Mouse (Mus musculus) midbrain, embryonic 12.5 days (tissue): Measurements from ENCODE around the gene Zfp871. TPM values are rescaled to one million over a fixed set of nuclear protein-coding genes. Genes with fewer than 3 reads are reported as not detected.
A peak's percentile ranks its signal among the peaks of the same experiment; 100 is the strongest.
"Not testable (repeated sequence)": the region's sequence is repeated elsewhere in the genome, so short reads cannot be mapped to it uniquely, and the experiment has no call there.

ENCODE experiments used
- ATAC-seq: fragments of 200-750 bp; cut with Nextera tagmentation; 2 replicates; pipeline ENCODE4 v1.8.0; 2017; ENCODE audit warnings: low read depth, moderate TSS enrichment, moderate library complexity; ENCODE audit not compliant: low FRiP score
- H3K27ac ChIP-seq: fragments of 300-500 bp; sonication (generic); replicated peaks from 2 replicates; pipeline ENCODE4 v1.5.1; 2016; ENCODE audit warnings: mild to moderate bottlenecking
- H3K27me3 ChIP-seq: fragments of 300-500 bp; sonication (generic); 2 replicates; pipeline ENCODE4 v1.6.1; 2016; ENCODE audit warnings: mild to moderate bottlenecking
- H3K36me3 ChIP-seq: fragments of 300-500 bp; sonication (generic); 2 replicates; pipeline ENCODE4 v1.6.1; 2016
- H3K4me1 ChIP-seq: fragments of 300-500 bp; sonication (generic); 2 replicates; pipeline ENCODE4 v1.6.1; 2016
- H3K4me2 ChIP-seq: fragments of 300-500 bp; sonication (generic); replicated peaks from 2 replicates; pipeline ENCODE4 v1.6.1; 2016; ENCODE audit warnings: mild to moderate bottlenecking, moderate library complexity
- H3K4me3 ChIP-seq: fragments of 300-500 bp; sonication (generic); 2 replicates; pipeline ENCODE4 v1.5.1; 2016; ENCODE audit warnings: mild to moderate bottlenecking
- H3K9ac ChIP-seq: fragments of 300-500 bp; sonication (generic); replicated peaks from 2 replicates; pipeline ENCODE4 v1.6.1; 2016; ENCODE audit warnings: mild to moderate bottlenecking, moderate library complexity
- H3K9me3 ChIP-seq: fragments of 300-500 bp; sonication (generic); 2 replicates; pipeline ENCODE4 v1.6.1; 2016; ENCODE audit warnings: mild to moderate bottlenecking
- WGBS: fragments of 180-500 bp; shearing (Covaris S2); methylation state at CpG from one replicate; pipeline ENCODE4 v1.1.7; 2016; 5-methylcytosine and 5-hydroxymethylcytosine counted together
- polyA plus RNA-seq: library from polyadenylated mRNA; unstranded; fragments of >200 nt; fragmentation: Nextera tagmentation; extraction: Ambion mirVana; gene quantifications from 2 replicates; pipeline ENCODE4 v1.2.1, GENCODE M21; 2016

The Zfp871 gene
- polyA plus RNA-seq, 1 experiment from 2014 or later, result 55.5 TPM

DNA sequence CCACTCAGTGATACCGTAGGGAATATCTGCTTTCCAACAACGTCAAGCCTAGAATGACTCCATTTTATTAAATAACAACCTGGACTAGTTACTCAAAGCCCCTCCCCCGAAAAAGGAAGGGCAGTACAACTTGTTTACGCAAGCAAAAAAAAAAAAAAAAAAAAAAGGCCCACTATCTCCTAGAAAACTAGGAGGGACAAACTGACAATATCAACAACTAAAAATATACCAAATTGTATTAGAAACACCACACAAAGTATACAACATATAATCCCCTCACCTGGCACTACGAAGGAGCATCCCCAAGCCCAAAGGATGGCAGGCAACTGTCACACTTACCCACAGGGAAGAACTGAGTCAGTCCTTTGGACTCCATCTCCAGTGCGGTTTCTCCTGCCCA, 1.1 kb downstream of the Zfp871 start:
- no peaks in the 10 kb centered on the region for H3K27me3 ChIP-seq
- H3K4me3 ChIP-seq, result peak overlapping the region; percentile 95
- WGBS, result 81% methylated on average over 6 of the region's 6 CpGs
- H3K36me3 ChIP-seq, result peaks cover 31% of the 10 kb centered on the region
- H3K4me1 ChIP-seq, result peaks cover 24% of the 10 kb centered on the region
- no peaks in the 10 kb centered on the region for H3K9me3 ChIP-seq
- no peak for ATAC-seq
- H3K27ac ChIP-seq, result no peak overlapping the region
- peak overlapping the region; percentile 65 for H3K4me2 ChIP-seq
- H3K9ac ChIP-seq, result peak overlapping the region; percentile 98

DNA sequence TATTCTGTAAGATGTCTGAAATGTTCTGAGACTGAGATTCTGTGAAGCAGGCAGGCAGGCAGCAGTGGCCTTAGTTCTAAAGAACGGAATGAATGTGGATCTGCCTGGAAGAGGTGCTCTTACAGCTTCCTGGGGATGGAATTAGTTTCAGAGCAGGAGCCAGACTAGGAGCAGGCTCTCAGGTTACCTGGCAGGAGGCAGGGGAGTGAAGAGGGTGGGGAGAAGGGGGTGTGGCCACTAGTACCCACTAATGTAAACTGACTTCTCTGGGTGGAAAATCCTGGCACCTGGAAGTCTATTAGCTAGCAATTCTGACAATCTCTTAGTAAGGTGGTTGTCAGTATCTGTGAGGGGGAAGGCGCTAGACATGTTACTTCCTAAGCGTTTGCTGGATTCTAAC, 2.4 kb downstream of the Zfp871 start:
- no peaks in the 10 kb centered on the region for H3K9me3 ChIP-seq
- ATAC-seq, result no peak
- peaks cover 24% of the 10 kb centered on the region for H3K4me1 ChIP-seq
- WGBS, result 96% methylated on average over 3 of the region's 3 CpGs
- H3K4me2 ChIP-seq, result 0 out of 2 replicates have a peak overlapping the region, but pooled peaks have one; percentile 10
- peaks cover 31% of the 10 kb centered on the region for H3K36me3 ChIP-seq
- H3K27me3 ChIP-seq, result no peaks in the 10 kb centered on the region
- no peak overlapping the region for H3K27ac ChIP-seq
- H3K4me3 ChIP-seq, result no peak overlapping the region; the same call in 1 of the 2 replicates
- no peak overlapping the region for H3K9ac ChIP-seq

DNA sequence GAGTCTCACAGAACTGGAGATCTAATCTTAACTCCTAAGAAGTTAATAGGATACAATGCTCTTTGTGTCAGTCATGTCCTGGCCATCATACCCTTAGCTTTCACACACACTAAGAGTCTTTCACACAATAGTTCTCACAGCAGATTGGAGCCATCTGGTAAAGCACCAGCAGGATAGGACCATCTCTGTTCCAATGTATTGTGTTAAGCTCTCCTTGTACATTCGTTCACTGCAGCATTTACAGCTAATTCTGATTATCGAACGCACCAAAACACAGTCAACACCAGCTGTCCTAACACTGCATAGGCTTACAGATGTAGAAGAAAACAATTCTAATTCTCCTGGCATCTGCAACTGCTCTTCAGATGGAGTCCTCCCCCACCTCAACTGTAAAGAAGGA, 10.5 kb downstream of the Zfp871 start:
- no peak overlapping the region for H3K27ac ChIP-seq
- H3K9ac ChIP-seq, result no peak overlapping the region
- no peaks in the 10 kb centered on the region for H3K27me3 ChIP-seq
- no peaks in the 10 kb centered on the region for H3K9me3 ChIP-seq
- peaks cover 73% of the 10 kb centered on the region for H3K36me3 ChIP-seq
- 95% methylated on average over 3 of the region's 3 CpGs for whole genome bisulfite sequencing
- H3K4me3 ChIP-seq, result no peak overlapping the region
- H3K4me2 ChIP-seq, result no peak overlapping the region
- no peak for ATAC-seq
- no peaks in the 10 kb centered on the region for H3K4me1 ChIP-seq

DNA sequence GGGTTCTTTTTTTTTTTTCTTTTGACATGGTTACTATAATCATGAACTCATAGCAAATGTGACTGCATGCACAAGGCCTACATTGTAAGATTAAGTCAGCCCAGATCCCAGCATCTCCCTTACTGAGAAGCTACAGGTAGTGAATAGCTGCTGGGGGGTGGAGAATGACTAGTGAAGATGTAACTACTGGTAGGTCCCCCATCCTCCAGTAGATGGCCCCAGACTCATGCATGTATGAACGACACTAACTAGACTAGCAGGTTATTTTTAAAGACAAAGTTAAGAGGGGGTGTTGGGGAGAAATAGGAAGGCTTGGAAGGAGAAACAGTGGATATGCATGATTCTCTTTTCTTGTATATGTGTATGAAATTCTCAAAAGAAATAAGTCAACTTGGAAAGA, 16.9 kb downstream of the Zfp871 start:
- Histone ChIP-seq H3K9me3 (peaks cover 8% of the 10 kb centered on the region; the same call in 1 of the 2 replicates), H3K4me2 (no peak overlapping the region), H3K27me3 (no peaks in the 10 kb centered on the region), H3K36me3 (peaks cover 92% of the 10 kb centered on the region), H3K4me1 (no peaks in the 10 kb centered on the region), H3K9ac (no peak overlapping the region), H3K27ac (no peak overlapping the region), H3K4me3 (no peak overlapping the region)
- ATAC-seq, result no peak
- 78% methylated on average over 1 of the region's 1 CpGs for WGBS

DNA sequence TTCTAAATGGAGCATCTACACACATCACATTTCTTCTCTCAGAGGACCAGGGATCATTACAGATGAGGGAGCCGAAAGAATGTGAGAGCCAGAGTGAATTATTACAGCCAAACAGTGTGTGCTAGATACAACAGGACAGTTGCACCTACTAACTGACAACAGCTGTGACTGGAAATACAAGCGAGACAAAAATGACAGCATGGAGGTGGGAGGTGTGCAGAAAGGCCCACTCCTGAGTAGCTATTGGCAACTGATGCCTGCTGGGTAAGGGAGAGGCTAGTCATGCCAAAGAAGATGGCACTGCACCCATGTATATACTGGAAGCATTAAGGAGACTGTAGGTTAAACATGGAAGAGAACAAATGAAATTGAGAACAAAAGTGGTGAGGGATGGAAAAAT, 21.7 kb downstream of the Zfp871 start:
- Histone ChIP-seq H3K27me3 (no peaks in the 10 kb centered on the region), H3K36me3 (peaks cover 72% of the 10 kb centered on the region), H3K4me2 (no peak overlapping the region), H3K9ac (no peak overlapping the region), H3K27ac (no peak overlapping the region), H3K4me1 (no peaks in the 10 kb centered on the region), H3K4me3 (no peak overlapping the region), H3K9me3 (peaks cover 18% of the 10 kb centered on the region)
- no peak for ATAC-seq
- WGBS, result 94% methylated on average over 2 of the region's 2 CpGs

DNA sequence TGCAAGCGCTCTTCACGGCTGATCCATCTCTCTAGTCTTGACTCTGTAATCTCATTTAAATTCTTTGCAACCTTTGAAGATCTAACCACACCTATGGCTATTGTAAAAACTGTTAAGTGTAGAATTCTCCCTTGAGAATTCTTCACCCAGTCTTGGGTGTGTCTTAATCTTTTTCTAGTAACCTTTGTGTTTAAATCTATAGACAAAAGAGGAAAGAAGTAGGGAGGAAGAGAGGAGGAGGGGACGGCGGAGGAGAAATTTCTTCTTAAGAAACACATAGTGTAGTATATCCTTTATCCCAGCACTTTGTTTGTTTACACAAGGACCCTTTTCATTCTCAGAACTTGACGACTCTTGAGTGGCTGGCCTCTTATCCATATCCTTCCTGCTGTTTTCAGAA, 30.8 kb downstream of the Zfp871 start:
- Histone ChIP-seq H3K4me3 (no peak overlapping the region), H3K27ac (no peak overlapping the region), H3K4me2 (no peak overlapping the region), H3K27me3 (no peaks in the 10 kb centered on the region), H3K4me1 (no peaks in the 10 kb centered on the region), H3K9ac (no peak overlapping the region), H3K36me3 (no peaks in the 10 kb centered on the region), H3K9me3 (no peaks in the 10 kb centered on the region)
- ATAC-seq, result no peak
- WGBS, result 74% methylated on average over 5 of the region's 5 CpGs

DNA sequence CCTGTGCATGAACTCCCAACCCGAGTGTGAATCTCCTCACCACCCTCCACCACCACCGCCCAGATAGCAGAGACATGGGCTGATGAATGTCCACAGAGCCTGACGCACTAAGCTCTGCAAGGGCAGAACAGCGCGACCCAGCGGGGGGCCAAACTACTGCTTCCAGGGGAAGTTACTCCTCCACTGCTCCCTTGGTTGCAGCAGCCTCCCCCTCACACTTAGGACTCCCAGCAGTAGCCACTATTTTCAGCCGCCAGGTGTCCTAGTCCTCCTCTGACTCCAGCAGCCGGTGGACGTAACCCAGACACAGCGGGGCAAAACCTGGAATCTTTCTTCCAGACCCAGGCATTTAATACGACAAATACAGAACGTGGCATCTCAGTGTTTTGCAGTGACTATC, 34.5 kb downstream of the Zfp871 start:
- H3K36me3 ChIP-seq, result no peaks in the 10 kb centered on the region
- no peaks in the 10 kb centered on the region for H3K9me3 ChIP-seq
- WGBS, result 20% methylated on average over 12 of the region's 12 CpGs
- no peak overlapping the region for H3K27ac ChIP-seq
- H3K4me2 ChIP-seq, result no peak overlapping the region
- no peaks in the 10 kb centered on the region for H3K4me1 ChIP-seq
- no peaks in the 10 kb centered on the region for H3K27me3 ChIP-seq
- no peak overlapping the region for H3K4me3 ChIP-seq
- H3K9ac ChIP-seq, result no peak overlapping the region
- ATAC-seq, result no peak

DNA sequence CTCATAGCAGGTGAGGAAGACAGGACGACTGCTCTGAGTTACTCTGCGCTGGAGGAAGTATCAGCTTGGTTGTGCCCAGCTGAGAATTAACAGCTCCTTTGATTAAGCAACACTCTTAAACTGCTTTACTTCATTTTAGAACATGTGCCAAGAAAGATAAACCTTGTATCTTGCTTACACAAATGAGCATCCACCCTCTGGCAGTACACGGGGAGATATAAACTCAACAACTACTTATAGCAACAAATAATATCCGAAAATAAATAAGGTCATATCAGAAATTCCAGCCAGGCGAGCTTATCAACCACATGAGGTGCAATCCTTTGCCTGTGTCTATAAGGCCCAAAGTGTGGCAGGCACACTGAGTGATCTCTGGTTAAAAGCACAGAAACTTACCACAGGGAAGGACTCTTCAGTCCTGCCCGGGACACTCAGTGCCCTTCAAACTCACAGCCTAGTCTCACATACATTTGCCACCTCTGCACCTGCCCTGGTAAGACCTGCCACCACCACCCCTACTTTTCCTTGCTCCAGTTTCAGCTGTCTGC, 35.2 kb downstream of the Zfp871 start:
- ATAC-seq, result no peak
- no peak overlapping the region for H3K4me2 ChIP-seq
- no peaks in the 10 kb centered on the region for H3K27me3 ChIP-seq
- no peak overlapping the region for H3K27ac ChIP-seq
- H3K36me3 ChIP-seq, result no peaks in the 10 kb centered on the region
- H3K4me1 ChIP-seq, result no peaks in the 10 kb centered on the region
- H3K9ac ChIP-seq, result no peak overlapping the region
- no peaks in the 10 kb centered on the region for H3K9me3 ChIP-seq
- WGBS, result 85% methylated on average over 6 of the region's 6 CpGs
- H3K4me3 ChIP-seq, result no peak overlapping the region

DNA sequence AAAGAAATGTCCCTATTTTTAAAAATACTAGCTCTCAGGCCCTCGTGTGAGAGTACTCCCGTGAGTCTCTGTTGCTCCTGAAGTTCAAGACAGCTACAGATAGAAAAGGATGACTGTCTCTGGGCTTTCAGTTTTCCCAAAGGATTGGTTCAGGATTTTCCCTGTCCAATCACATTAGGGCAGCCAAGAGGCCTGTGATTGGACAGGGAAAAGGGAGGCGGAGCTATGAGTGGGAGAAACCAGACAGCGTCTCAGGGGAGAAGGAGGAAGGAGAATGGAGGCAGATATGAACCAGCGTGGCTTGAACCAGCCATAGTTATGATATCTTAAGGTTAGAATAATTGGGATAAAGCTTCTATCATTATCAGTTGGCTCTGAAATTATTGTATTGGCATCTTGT, 37.5 kb downstream of the Zfp871 start:
- no peak overlapping the region for H3K4me2 ChIP-seq
- no peaks in the 10 kb centered on the region for H3K36me3 ChIP-seq
- H3K9me3 ChIP-seq, result no peaks in the 10 kb centered on the region
- H3K4me3 ChIP-seq, result no peak overlapping the region
- H3K27me3 ChIP-seq, result no peaks in the 10 kb centered on the region
- ATAC-seq, result no peak
- 43% methylated on average over 5 of the region's 5 CpGs for WGBS
- no peak overlapping the region for H3K9ac ChIP-seq
- H3K4me1 ChIP-seq, result no peaks in the 10 kb centered on the region
- H3K27ac ChIP-seq, result no peak overlapping the region

DNA sequence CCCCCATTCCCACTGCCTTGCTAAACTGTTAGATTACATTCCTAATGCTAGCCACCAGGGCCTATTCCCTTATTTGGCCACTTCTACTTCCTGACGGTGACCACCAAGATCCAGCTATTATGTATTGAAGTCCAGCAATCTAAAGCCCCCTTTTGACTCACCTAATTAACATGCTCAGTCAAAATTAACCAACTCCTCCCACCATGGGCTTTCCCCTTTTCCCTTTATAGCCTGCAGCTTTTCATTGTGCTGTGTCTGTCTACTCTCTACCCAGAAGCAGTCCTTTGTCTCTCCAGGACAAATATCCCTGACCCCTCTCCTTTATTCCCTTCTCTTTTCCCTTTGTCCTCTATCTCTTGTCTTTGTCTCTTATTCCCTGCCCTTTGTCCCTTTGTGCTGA, 47.0 kb downstream of the Zfp871 start:
- Histone ChIP-seq H3K4me3 (no peak overlapping the region), H3K27me3 (no peaks in the 10 kb centered on the region), H3K9ac (no peak overlapping the region), H3K36me3 (no peaks in the 10 kb centered on the region), H3K4me1 (peaks cover 8% of the 10 kb centered on the region), H3K4me2 (no peak overlapping the region), H3K9me3 (no peaks in the 10 kb centered on the region), H3K27ac (no peak overlapping the region)
- no peak for ATAC-seq
- 14% methylated on average over 1 of the region's 1 CpGs for WGBS

DNA sequence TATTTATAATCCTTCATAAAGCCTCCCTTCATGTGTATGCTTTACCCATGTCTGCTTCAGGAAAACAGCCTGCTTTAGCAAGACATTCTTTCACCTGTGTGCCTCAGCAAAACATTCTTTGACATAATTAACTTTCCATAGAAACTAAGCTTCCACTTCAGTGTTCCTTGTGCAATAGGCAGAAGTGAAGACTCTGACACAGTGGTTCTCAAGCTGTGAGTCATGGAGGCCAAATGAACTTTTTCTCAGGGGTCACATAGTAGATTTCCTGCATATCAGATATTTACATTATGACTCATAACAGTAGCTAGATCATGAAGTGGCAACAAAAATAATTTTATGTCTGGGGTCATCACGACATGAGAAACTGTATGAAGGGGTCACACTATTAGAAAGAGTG, 49.7 kb downstream of the Zfp871 start:
- Histone ChIP-seq H3K36me3 (no peaks in the 10 kb centered on the region), H3K4me1 (peaks cover 8% of the 10 kb centered on the region), H3K4me2 (no peak overlapping the region), H3K9me3 (no peaks in the 10 kb centered on the region), H3K9ac (no peak overlapping the region), H3K4me3 (no peak overlapping the region), H3K27ac (no peak overlapping the region), H3K27me3 (no peaks in the 10 kb centered on the region)
- WGBS, result 90% methylated on average over 1 of the region's 1 CpGs
- no peak for ATAC-seq

DNA sequence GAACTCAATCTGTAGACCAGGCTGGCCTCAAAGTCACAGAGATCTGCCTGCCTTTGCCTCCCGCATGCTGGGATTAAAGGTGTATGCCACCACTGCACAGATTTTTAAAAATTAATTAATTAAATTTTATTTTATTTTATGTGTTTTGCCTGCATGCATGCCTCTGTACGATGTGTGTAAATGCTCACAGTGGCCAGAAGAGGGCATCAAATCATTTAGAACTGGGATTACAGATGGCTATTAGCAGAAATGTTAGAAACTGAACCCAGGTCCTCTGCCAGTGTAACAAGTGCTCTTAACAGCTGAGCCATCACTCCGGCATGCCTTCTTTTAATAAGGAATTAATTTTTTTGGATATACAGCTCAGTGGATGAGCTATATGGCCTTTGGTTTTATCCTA, 59.1 kb downstream of the Zfp871 start:
- 73% methylated on average over 3 of the region's 3 CpGs for WGBS
- no peak overlapping the region for H3K4me2 ChIP-seq
- ATAC-seq, result no peak
- H3K9ac ChIP-seq, result no peak overlapping the region
- H3K9me3 ChIP-seq, result peaks cover 6% of the 10 kb centered on the region; the same call in 1 of the 2 replicates
- H3K36me3 ChIP-seq, result no peaks in the 10 kb centered on the region
- H3K4me3 ChIP-seq, result no peak overlapping the region
- 0 out of 2 replicates have a peak, but pooled peaks cover 4% of the 10 kb centered on the region for H3K4me1 ChIP-seq
- H3K27ac ChIP-seq, result no peak overlapping the region
- H3K27me3 ChIP-seq, result no peaks in the 10 kb centered on the region

DNA sequence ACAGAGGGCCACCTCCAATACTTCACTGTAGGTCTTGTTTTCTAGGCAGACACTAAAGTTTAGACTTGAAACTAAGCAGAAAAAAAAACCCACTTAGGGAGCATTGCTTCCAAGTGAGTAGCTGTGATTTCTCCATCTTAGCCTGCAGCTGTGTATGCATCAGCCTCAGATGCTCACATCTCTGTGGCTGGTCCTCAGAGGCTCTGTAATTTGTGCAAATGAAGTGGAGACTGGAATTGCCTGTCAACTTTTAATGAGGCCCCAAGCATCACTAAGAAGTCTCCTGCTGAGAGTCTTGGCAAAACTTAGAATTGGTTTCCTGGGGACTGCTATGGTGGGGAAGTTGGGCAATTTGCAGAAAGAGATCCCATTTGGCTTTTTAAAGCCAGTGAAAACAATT, 61.7 kb downstream of the Zfp871 start:
- H3K9ac ChIP-seq, H3K4me3 ChIP-seq, H3K36me3 ChIP-seq, H3K27ac ChIP-seq, H3K4me1 ChIP-seq, H3K4me2 ChIP-seq, H3K27me3 ChIP-seq, H3K9me3 ChIP-seq, ATAC-seq: not testable (repeated sequence)
